Mouse (Mus musculus) limb, embryonic 14.5 days (tissue): ENCODE data around the gene Trpv4. TPM values are rescaled to one million over a fixed set of nuclear protein-coding genes. Genes with fewer than 3 reads are reported as not detected.
A peak's percentile ranks its signal among the peaks of the same experiment; 100 is the strongest.

ENCODE experiments used
- ATAC-seq: fragments of 200-750 bp; cut with Nextera tagmentation; 2 replicates; pipeline ENCODE4 v1.8.0; 2017; ENCODE audit warnings: low read depth, moderate number of reproducible peaks, moderate TSS enrichment; ENCODE audit not compliant: low FRiP score
- DNase-seq: peaks from one replicate; pipeline ENCODE4 v3.0.0-alpha.2; 2015; ENCODE audit warnings: low spot score
- H3K27ac ChIP-seq: fragments of 300-500 bp; sonication (generic); replicated peaks from 2 replicates; pipeline ENCODE4 v1.5.1; 2014; ENCODE audit warnings: low read depth, mild to moderate bottlenecking, low read length, moderate library complexity, mixed read lengths
- H3K27me3 ChIP-seq: fragments of 300-500 bp; sonication (generic); 2 replicates; pipeline ENCODE4 v1.6.1; 2014; ENCODE audit warnings: low read length, mixed read lengths; ENCODE audit not compliant: control insufficient read depth, insufficient read depth
- H3K36me3 ChIP-seq: fragments of 300-500 bp; sonication (generic); 2 replicates; pipeline ENCODE4 v1.6.1; 2014; ENCODE audit warnings: mild to moderate bottlenecking, low read length, moderate library complexity, mixed read lengths; ENCODE audit not compliant: control insufficient read depth, insufficient read depth
- H3K4me1 ChIP-seq: fragments of 300-500 bp; sonication (generic); 2 replicates; pipeline ENCODE4 v1.6.1; 2014; ENCODE audit warnings: antibody characterized with exemption, low read length, mixed read lengths; ENCODE audit not compliant: control insufficient read depth, insufficient read depth
- H3K4me2 ChIP-seq: fragments of 300-500 bp; sonication (generic); replicated peaks from 2 replicates; pipeline ENCODE4 v1.6.1; 2014; ENCODE audit warnings: low read depth, mild to moderate bottlenecking, low read length, moderate library complexity; ENCODE audit not compliant: severe bottlenecking
- H3K4me3 ChIP-seq: fragments of 300-500 bp; sonication (generic); replicated peaks from 2 replicates; pipeline ENCODE4 v1.5.1; 2014; ENCODE audit warnings: low read length
- H3K9ac ChIP-seq: fragments of 300-500 bp; sonication (generic); 2 replicates; pipeline ENCODE4 v1.6.1; 2014; ENCODE audit warnings: mild to moderate bottlenecking, low read depth, low read length, moderate library complexity; ENCODE audit not compliant: severe bottlenecking
- H3K9me3 ChIP-seq: fragments of 300-500 bp; sonication (generic); 2 replicates; pipeline ENCODE4 v1.6.1; 2016; ENCODE audit warnings: low read length; ENCODE audit not compliant: control insufficient read depth
- POLR2A ChIP-seq: fragments of 200-500 bp; IDR thresholded peaks from 2 replicates; pipeline ENCODE4 v1.8.0; 2012; ENCODE audit warnings: inconsistent platforms, mild to moderate bottlenecking, moderate library complexity, borderline replicate concordance; ENCODE audit not compliant: insufficient read depth, insufficient read length; ENCODE audit errors: extremely low read depth
- WGBS: fragments of 180-500 bp; shearing (Covaris S2); extraction: QIAGEN DNeasy Blood & Tissue Kit; methylation state at CpG from one replicate; pipeline ENCODE4 v1.1.7; 2014; 5-methylcytosine and 5-hydroxymethylcytosine counted together
- polyA plus RNA-seq, 2 experiments: library from polyadenylated mRNA; depleted of rRNA in 1 of 2; stranded (reverse) in 1 of 2; unstranded in 1 of 2; fragments of >200 nt; fragmentation: Nextera tagmentation in 1 of 2; extraction: Ambion mirVana in 1 of 2; gene quantifications; 2 replicates each; pipeline versions ENCODE4 v1.2.1 to v1.2.3; 2012 to 2014

The Trpv4 gene
- polyA plus RNA-seq, 2 experiments: 12.9 to 44.9 TPM

GRCm38 (mm10) chr5:114594741-114595241, 63.4 kb downstream of the Trpv4 start:
- no peak overlapping the region for H3K4me3 ChIP-seq
- H3K9me3 ChIP-seq: no peaks in the 10 kb centered on the region
- peaks cover 34% of the 10 kb centered on the region for H3K4me1 ChIP-seq
- H3K27ac ChIP-seq: no peak overlapping the region
- ATAC-seq (peak; percentile 50; the same call in 1 of the 2 replicates), DNase-seq (peak; percentile 16)
- WGBS: 30% methylated on average over 15 of the region's 15 CpGs
- no peaks in the 10 kb centered on the region for H3K36me3 ChIP-seq
- H3K4me2 ChIP-seq: peak overlapping the region; percentile 15; the same call in 1 of the 2 replicates
- TF ChIP-seq POLR2A: no peak
- H3K9ac ChIP-seq: peak overlapping the region; percentile 32
- no peaks in the 10 kb centered on the region for H3K27me3 ChIP-seq

- H3K4me1 ChIP-seq: peaks cover 34% of the 10 kb centered on the region
- 71% methylated on average over 5 of the region's 5 CpGs for WGBS
- no peaks in the 10 kb centered on the region for H3K9me3 ChIP-seq
- ATAC-seq: no peak
- H3K9ac ChIP-seq: no peak overlapping the region
- H3K27ac ChIP-seq: no peak overlapping the region; the same call in 1 of the 2 replicates
- H3K36me3 ChIP-seq: no peaks in the 10 kb centered on the region
- DNase-seq: no peak
- TF ChIP-seq POLR2A: no peak
- H3K4me3 ChIP-seq: no peak overlapping the region
- H3K4me2 ChIP-seq: no peak overlapping the region
- H3K27me3 ChIP-seq: no peaks in the 10 kb centered on the region
Observed at GRCm38 (mm10) chr5:114593949-114594348, 64.3 kb downstream of the Trpv4 start.

- Histone ChIP-seq H3K4me1 (peaks cover 34% of the 10 kb centered on the region), H3K27ac (no peak overlapping the region), H3K9ac (no peak overlapping the region), H3K27me3 (no peaks in the 10 kb centered on the region), H3K36me3 (no peaks in the 10 kb centered on the region), H3K9me3 (no peaks in the 10 kb centered on the region), H3K4me2 (0 out of 2 replicates have a peak overlapping the region, but pooled peaks have one; percentile 3), H3K4me3 (no peak overlapping the region)
- ATAC-seq: no peak
- DNase-seq: no peak
- 51% methylated on average over 11 of the region's 12 CpGs for WGBS
- no peak for TF ChIP-seq POLR2A
Observed at GRCm38 (mm10) chr5:114593161-114593821, 64.9 kb downstream of the Trpv4 start.

GRCm38 (mm10) chr5:114592463-114593160, 65.6 kb downstream of the Trpv4 start:
- ATAC-seq (no peak), DNase-seq (no peak)
- Histone ChIP-seq H3K4me1 (peaks cover 34% of the 10 kb centered on the region), H3K4me3 (no peak overlapping the region), H3K27ac (no peak overlapping the region), H3K36me3 (no peaks in the 10 kb centered on the region), H3K9me3 (no peaks in the 10 kb centered on the region), H3K9ac (no peak overlapping the region), H3K27me3 (no peaks in the 10 kb centered on the region), H3K4me2 (0 out of 2 replicates have a peak overlapping the region, but pooled peaks have one; percentile 3)
- no peak for TF ChIP-seq POLR2A
- WGBS: 44% methylated on average over 19 of the region's 19 CpGs

- no peak for TF ChIP-seq POLR2A
- H3K4me1 ChIP-seq: peaks cover 28% of the 10 kb centered on the region
- no peak for ATAC-seq
- no peak overlapping the region for H3K4me3 ChIP-seq
- H3K27me3 ChIP-seq: no peaks in the 10 kb centered on the region
- H3K27ac ChIP-seq: no peak overlapping the region
- 63% methylated on average over 15 of the region's 15 CpGs for WGBS
- no peak for DNase-seq
- no peak overlapping the region for H3K9ac ChIP-seq
- no peaks in the 10 kb centered on the region for H3K36me3 ChIP-seq
- no peak overlapping the region for H3K4me2 ChIP-seq
- no peaks in the 10 kb centered on the region for H3K9me3 ChIP-seq
Observed at GRCm38 (mm10) chr5:114591151-114591561, 67.1 kb downstream of the Trpv4 start.
